Mouse (Mus musculus): Measurements from ENCODE around the gene Per3. TPM values are rescaled to one million over a fixed set of nuclear protein-coding genes. Genes with fewer than 3 reads are reported as not detected.
"Not testable (repeated sequence)": the region's sequence is repeated elsewhere in the genome, so short reads cannot be mapped to it uniquely, and the experiment has no call there.

Per3 gene
- polyA plus RNA-seq, 1 experiment from 2014 or later: 3.8 TPM

DNA sequence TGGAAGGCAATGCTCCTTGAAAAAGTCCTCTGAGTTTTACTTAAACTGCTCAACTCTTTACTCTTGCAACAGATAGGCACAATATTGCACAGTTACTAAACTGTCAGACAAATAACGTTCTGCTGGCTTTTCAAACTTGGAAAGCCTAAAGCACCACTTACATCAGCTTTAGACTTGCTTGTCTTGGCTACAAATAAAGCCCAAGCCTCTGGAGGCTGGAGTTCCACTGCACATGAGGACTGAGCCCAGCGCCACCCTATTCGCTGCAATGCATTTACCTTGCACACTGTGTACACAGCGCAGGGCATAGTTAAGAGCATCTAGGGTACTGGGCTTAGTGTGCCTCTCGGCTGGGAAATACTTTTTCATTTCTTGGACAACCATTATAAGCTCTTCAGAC, 1.2 kb downstream of the Per3 start:
- H3K36me3 ChIP-seq (ENCODE audit: control insufficient read depth, insufficient read depth): peaks cover 6% of the 10 kb centered on the region; the same call in 1 of the 2 replicates
- no peak overlapping the region for H3K27ac ChIP-seq (ENCODE audit: low read length)
- WGBS (ENCODE audit: insufficient replicate concordance): 51% methylated on average over 5 of the region's 5 CpGs
- H3K4me3 ChIP-seq (ENCODE audit: low read depth, low read length): peak overlapping the region; percentile 70
- H3K27me3 ChIP-seq (ENCODE audit: control insufficient read depth, insufficient read depth, low read depth, low read length): no peaks in the 10 kb centered on the region
- peaks cover 17% of the 10 kb centered on the region for H3K4me1 ChIP-seq (ENCODE audit: control insufficient read depth, low read depth, low read length)
- no peak overlapping the region for H3K9ac ChIP-seq (ENCODE audit: low read depth, low read length)
- H3K9me3 ChIP-seq (replicated peaks; ENCODE audit: control insufficient read depth, low read length): no peaks in the 10 kb centered on the region
- no peak for ATAC-seq (ENCODE audit: low read depth)
- H3K4me2 ChIP-seq (ENCODE audit: low read depth, low read length): peak overlapping the region; percentile 99

- H3K4me1 ChIP-seq (ENCODE audit: control insufficient read depth, low read depth, low read length): peaks cover 17% of the 10 kb centered on the region
- 82% methylated on average over 5 of the region's 5 CpGs for WGBS (ENCODE audit: insufficient replicate concordance)
These were observed 3.0 kb downstream of the Per3 start for GRCm38 (mm10) chr4:151041506-151041905.

GRCm38 (mm10) chr4:151037800-151038199, 6.7 kb downstream of the Per3 start:
- 82% methylated on average over 11 of the region's 11 CpGs for WGBS (ENCODE audit: insufficient replicate concordance)
- no peaks in the 10 kb centered on the region for H3K9me3 ChIP-seq (replicated peaks; ENCODE audit: control insufficient read depth, low read length)
- ATAC-seq (ENCODE audit: low read depth): no peak
- H3K9ac ChIP-seq (ENCODE audit: low read depth, low read length): no peak overlapping the region
- no peak overlapping the region for H3K27ac ChIP-seq (ENCODE audit: low read length)
- no peak overlapping the region for H3K4me3 ChIP-seq (ENCODE audit: low read depth, low read length)
- H3K4me2 ChIP-seq (ENCODE audit: low read depth, low read length): no peak overlapping the region
- H3K36me3 ChIP-seq (ENCODE audit: control insufficient read depth, insufficient read depth): no peaks in the 10 kb centered on the region
- no peaks in the 10 kb centered on the region for H3K4me1 ChIP-seq (ENCODE audit: control insufficient read depth, low read depth, low read length)
- no peaks in the 10 kb centered on the region for H3K27me3 ChIP-seq (ENCODE audit: control insufficient read depth, insufficient read depth, low read depth, low read length)

More at GRCm38 (mm10) chr4:151041506-151041905, 3.0 kb downstream of the Per3 start:
- H3K27me3 ChIP-seq (ENCODE audit: control insufficient read depth, insufficient read depth, low read depth, low read length): no peaks in the 10 kb centered on the region
- no peak overlapping the region for H3K4me3 ChIP-seq (ENCODE audit: low read depth, low read length)
- H3K4me2 ChIP-seq (ENCODE audit: low read depth, low read length): no peak overlapping the region
- H3K9ac ChIP-seq (ENCODE audit: low read depth, low read length): no peak overlapping the region
- no peak for ATAC-seq (ENCODE audit: low read depth)
- H3K9me3 ChIP-seq (replicated peaks; ENCODE audit: control insufficient read depth, low read length): no peaks in the 10 kb centered on the region
- H3K36me3 ChIP-seq (ENCODE audit: control insufficient read depth, insufficient read depth): no peaks in the 10 kb centered on the region
- H3K27ac ChIP-seq (ENCODE audit: low read length): no peak overlapping the region

- Histone ChIP-seq H3K9ac (ENCODE audit: low read depth, low read length) (no peak overlapping the region), H3K36me3 (ENCODE audit: control insufficient read depth, insufficient read depth) (no peaks in the 10 kb centered on the region), H3K27ac (ENCODE audit: low read length) (no peak overlapping the region), H3K9me3 (replicated peaks; ENCODE audit: control insufficient read depth, low read length) (no peaks in the 10 kb centered on the region), H3K4me2 (ENCODE audit: low read depth, low read length) (no peak overlapping the region), H3K4me3 (ENCODE audit: low read depth, low read length) (no peak overlapping the region), H3K27me3 (ENCODE audit: control insufficient read depth, insufficient read depth, low read depth, low read length) (no peaks in the 10 kb centered on the region), H3K4me1 (ENCODE audit: control insufficient read depth, low read depth, low read length) (no peaks in the 10 kb centered on the region)
- WGBS (ENCODE audit: insufficient replicate concordance): 72% methylated on average over 7 of the region's 7 CpGs
- ATAC-seq (ENCODE audit: low read depth): no peak
These were observed 7.9 kb downstream of the Per3 start for GRCm38 (mm10) chr4:151036521-151036920.

DNA sequence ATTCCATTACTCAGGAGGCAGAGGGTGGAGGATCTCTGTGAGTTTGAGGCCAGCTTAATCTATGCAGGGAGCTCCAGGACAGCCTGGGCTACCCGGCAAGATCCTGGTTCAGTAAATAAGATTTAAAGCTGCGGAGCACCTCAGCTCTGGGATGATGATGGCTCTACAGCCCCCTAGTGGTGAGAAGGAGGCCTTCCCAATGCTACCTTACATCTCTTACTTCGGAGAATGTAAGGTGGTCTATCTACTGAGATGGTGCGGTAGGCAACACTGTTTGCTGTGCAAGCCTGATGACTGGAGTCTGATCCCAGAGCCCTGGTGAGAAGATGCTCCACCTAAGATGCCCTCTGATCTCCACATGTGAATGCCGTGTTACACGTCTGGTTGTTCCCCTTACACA, 17.5 kb downstream of the Per3 start:
- Histone ChIP-seq H3K27ac (ENCODE audit: low read length) (no peak overlapping the region), H3K4me3 (ENCODE audit: low read depth, low read length) (no peak overlapping the region), H3K9ac (ENCODE audit: low read depth, low read length) (no peak overlapping the region), H3K36me3 (ENCODE audit: control insufficient read depth, insufficient read depth) (no peaks in the 10 kb centered on the region), H3K9me3 (replicated peaks; ENCODE audit: control insufficient read depth, low read length) (no peaks in the 10 kb centered on the region), H3K27me3 (ENCODE audit: control insufficient read depth, insufficient read depth, low read depth, low read length) (no peaks in the 10 kb centered on the region), H3K4me1 (ENCODE audit: control insufficient read depth, low read depth, low read length) (peaks cover 4% of the 10 kb centered on the region; the same call in 1 of the 2 replicates), H3K4me2 (ENCODE audit: low read depth, low read length) (no peak overlapping the region)
- ATAC-seq (ENCODE audit: low read depth): 0 out of 2 replicates have a peak, but pooled peaks have one; percentile 19
- WGBS (ENCODE audit: insufficient replicate concordance): 48% methylated on average over 6 of the region's 6 CpGs

- ATAC-seq (ENCODE audit: low read depth): peak; percentile 73
- no peak overlapping the region for H3K27ac ChIP-seq (ENCODE audit: low read length)
- no peaks in the 10 kb centered on the region for H3K27me3 ChIP-seq (ENCODE audit: control insufficient read depth, insufficient read depth, low read depth, low read length)
- no peak overlapping the region for H3K4me2 ChIP-seq (ENCODE audit: low read depth, low read length)
- no peaks in the 10 kb centered on the region for H3K36me3 ChIP-seq (ENCODE audit: control insufficient read depth, insufficient read depth)
- WGBS (ENCODE audit: insufficient replicate concordance): 21% methylated on average over 9 of the region's 9 CpGs
- H3K9ac ChIP-seq (ENCODE audit: low read depth, low read length): no peak overlapping the region
- H3K4me1 ChIP-seq (ENCODE audit: control insufficient read depth, low read depth, low read length): peaks cover 4% of the 10 kb centered on the region; the same call in 1 of the 2 replicates
- H3K4me3 ChIP-seq (ENCODE audit: low read depth, low read length): no peak overlapping the region
- H3K9me3 ChIP-seq (replicated peaks; ENCODE audit: control insufficient read depth, low read length): no peaks in the 10 kb centered on the region
These were observed 20.3 kb downstream of the Per3 start for GRCm38 (mm10) chr4:151024152-151024551.

- WGBS (ENCODE audit: insufficient replicate concordance): 62% methylated on average over 1 of the region's 1 CpGs
- H3K36me3 ChIP-seq (ENCODE audit: control insufficient read depth, insufficient read depth): not testable (repeated sequence)
These were observed 27.1 kb downstream of the Per3 start for GRCm38 (mm10) chr4:151017356-151017755.

DNA sequence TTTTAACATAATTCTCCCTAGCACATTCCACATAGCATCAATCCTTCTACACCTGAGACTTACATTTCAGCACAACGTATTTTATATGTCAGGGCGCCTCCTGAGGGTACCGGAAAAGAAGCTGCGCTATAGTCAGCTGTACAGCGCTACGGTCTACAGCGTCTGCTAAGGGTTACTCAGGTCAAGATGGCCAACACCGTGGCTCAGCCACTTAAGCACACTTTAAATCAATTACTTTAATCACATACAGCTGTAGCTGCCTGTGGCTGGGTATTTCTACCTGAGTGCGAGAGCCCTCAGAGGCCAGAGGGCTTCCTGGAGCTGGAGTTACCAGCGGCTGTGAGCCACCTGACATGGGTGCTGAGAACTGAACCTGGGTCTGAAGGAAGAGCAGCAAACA, 28.5 kb downstream of the Per3 start:
- Histone ChIP-seq H3K4me1 (ENCODE audit: control insufficient read depth, low read depth, low read length) (no peaks in the 10 kb centered on the region), H3K9ac (ENCODE audit: low read depth, low read length) (no peak overlapping the region), H3K9me3 (replicated peaks; ENCODE audit: control insufficient read depth, low read length) (no peaks in the 10 kb centered on the region), H3K4me3 (ENCODE audit: low read depth, low read length) (no peak overlapping the region), H3K36me3 (ENCODE audit: control insufficient read depth, insufficient read depth) (peaks cover 3% of the 10 kb centered on the region; the same call in 1 of the 2 replicates), H3K4me2 (ENCODE audit: low read depth, low read length) (no peak overlapping the region), H3K27me3 (ENCODE audit: control insufficient read depth, insufficient read depth, low read depth, low read length) (no peaks in the 10 kb centered on the region), H3K27ac (ENCODE audit: low read length) (no peak overlapping the region)
- WGBS (ENCODE audit: insufficient replicate concordance): 87% methylated on average over 10 of the region's 10 CpGs
- ATAC-seq (ENCODE audit: low read depth): no peak

More at GRCm38 (mm10) chr4:151017356-151017755, 27.1 kb downstream of the Per3 start:
- not testable (repeated sequence) for H3K27me3 ChIP-seq (ENCODE audit: control insufficient read depth, insufficient read depth, low read depth, low read length); H3K4me2 ChIP-seq (ENCODE audit: low read depth, low read length); H3K27ac ChIP-seq (ENCODE audit: low read length); ATAC-seq (ENCODE audit: low read depth); H3K9me3 ChIP-seq (replicated peaks; ENCODE audit: control insufficient read depth, low read length); H3K4me3 ChIP-seq (ENCODE audit: low read depth, low read length); H3K9ac ChIP-seq (ENCODE audit: low read depth, low read length); H3K4me1 ChIP-seq (ENCODE audit: control insufficient read depth, low read depth, low read length)

GRCm38 (mm10) chr4:151010316-151010715, 34.1 kb downstream of the Per3 start:
- Histone ChIP-seq H3K4me3 (ENCODE audit: low read depth, low read length) (no peak overlapping the region), H3K27ac (ENCODE audit: low read length) (no peak overlapping the region), H3K4me1 (ENCODE audit: control insufficient read depth, low read depth, low read length) (no peaks in the 10 kb centered on the region), H3K36me3 (ENCODE audit: control insufficient read depth, insufficient read depth) (no peaks in the 10 kb centered on the region; the same call in 1 of the 2 replicates), H3K9ac (ENCODE audit: low read depth, low read length) (no peak overlapping the region), H3K27me3 (ENCODE audit: control insufficient read depth, insufficient read depth, low read depth, low read length) (no peaks in the 10 kb centered on the region), H3K9me3 (replicated peaks; ENCODE audit: control insufficient read depth, low read length) (no peaks in the 10 kb centered on the region), H3K4me2 (ENCODE audit: low read depth, low read length) (no peak overlapping the region)
- 80% methylated on average over 7 of the region's 7 CpGs for WGBS (ENCODE audit: insufficient replicate concordance)
- no peak for ATAC-seq (ENCODE audit: low read depth)
